Mouse (Mus musculus) thymus, adult 2 months (tissue): ENCODE results near the gene Sh3d21. TPM values are rescaled to one million over a fixed set of nuclear protein-coding genes. Genes with fewer than 3 reads are reported as not detected.
A peak's percentile ranks its signal among the peaks of the same experiment; 100 is the strongest.

Experiments
- DNase-seq: peaks from one replicate; pipeline ENCODE4 v3.0.0; 2021
- H3K27ac ChIP-seq: fragments of 200-500 bp; 2 replicates; pipeline ENCODE4 v1.5.1; 2012; ENCODE audit warnings: low read length, control low read depth; ENCODE audit not compliant: control insufficient read depth, insufficient read depth
- H3K27me3 ChIP-seq: fragments of 200-500 bp; 2 replicates; pipeline ENCODE4 v1.6.1; 2012; ENCODE audit warnings: mild to moderate bottlenecking, low read length, moderate library complexity, mixed read lengths; ENCODE audit not compliant: control insufficient read depth, insufficient read depth
- H3K36me3 ChIP-seq: fragments of 200-500 bp; 2 replicates; pipeline ENCODE4 v1.6.1; 2012; ENCODE audit warnings: mild to moderate bottlenecking, low read length, moderate library complexity; ENCODE audit not compliant: control insufficient read depth, insufficient read depth
- H3K4me1 ChIP-seq: fragments of 200-500 bp; replicated peaks from 2 replicates; pipeline ENCODE4 v1.6.1; 2012; ENCODE audit warnings: low read length; ENCODE audit not compliant: control insufficient read depth, insufficient read depth
- H3K4me3 ChIP-seq: fragments of 200-500 bp; 2 replicates; pipeline ENCODE4 v1.5.1; 2012; ENCODE audit warnings: mild to moderate bottlenecking, low read length, control low read depth, moderate library complexity; ENCODE audit not compliant: control insufficient read depth, insufficient read depth
- CTCF ChIP-seq: fragments of 200-500 bp; IDR thresholded peaks from 2 replicates; pipeline ENCODE4 v1.5.1; 2012; ENCODE audit warnings: mild to moderate bottlenecking, control low read depth, low read length, moderate library complexity, borderline replicate concordance; ENCODE audit not compliant: control insufficient read depth, poor library complexity, insufficient read depth; ENCODE audit errors: extremely low read depth
- POLR2A ChIP-seq: fragments of 200-500 bp; IDR thresholded peaks from 2 replicates; pipeline ENCODE4 v1.6.1; 2012; ENCODE audit warnings: mild to moderate bottlenecking, low read length, control low read depth, moderate library complexity; ENCODE audit not compliant: control insufficient read depth, poor library complexity, insufficient read depth; ENCODE audit errors: extremely low read depth
- WGBS: fragments of 180-500 bp; shearing (Covaris S2); methylation state at CpG from one replicate; pipeline ENCODE4 v1.1.7; 2018; 5-methylcytosine and 5-hydroxymethylcytosine counted together
- polyA plus RNA-seq: library from polyadenylated mRNA; depleted of rRNA; stranded (reverse); fragments of >200 nt; gene quantifications from 2 replicates; pipeline ENCODE4 v1.2.3, GENCODE M21; 2012

Gene Sh3d21
- polyA plus RNA-seq, 1 experiment, result 1.2 TPM

- Histone ChIP-seq H3K36me3 (peaks cover 6% of the 10 kb centered on the region; the same call in 1 of the 2 replicates), H3K27ac (no peak overlapping the region), H3K4me1 (peaks cover 11% of the 10 kb centered on the region), H3K4me3 (no peak overlapping the region), H3K27me3 (no peaks in the 10 kb centered on the region)
- TF ChIP-seq POLR2A (no peak), CTCF (no peak)
- no peak for DNase-seq
- WGBS, result 88% methylated on average over 9 of the region's 9 CpGs
Observed at GRCm38 (mm10) chr4:126161986-126162385, 1.3 kb downstream of the Sh3d21 start.

- H3K4me3 ChIP-seq, result no peak overlapping the region
- no peak for TF ChIP-seq CTCF
- TF ChIP-seq POLR2A, result no peak
- no peak overlapping the region for H3K27ac ChIP-seq
- H3K36me3 ChIP-seq, result peaks cover under 1% of the 10 kb centered on the region; the same call in 1 of the 2 replicates
- whole genome bisulfite sequencing, result 95% methylated on average over 6 of the region's 6 CpGs
- peaks cover 11% of the 10 kb centered on the region for H3K4me1 ChIP-seq
- DNase-seq, result no peak
- H3K27me3 ChIP-seq, result no peaks in the 10 kb centered on the region
Observed at GRCm38 (mm10) chr4:126161456-126161855, 1.8 kb downstream of the Sh3d21 start.

GRCm38 (mm10) chr4:126160981-126161380, 2.3 kb downstream of the Sh3d21 start:
- TF ChIP-seq CTCF, result no peak
- Histone ChIP-seq H3K36me3 (no peaks in the 10 kb centered on the region), H3K27me3 (no peaks in the 10 kb centered on the region), H3K4me1 (peaks cover 11% of the 10 kb centered on the region), H3K4me3 (no peak overlapping the region), H3K27ac (no peak overlapping the region)
- no peak for DNase-seq
- WGBS, result 96% methylated on average over 8 of the region's 8 CpGs

GRCm38 (mm10) chr4:126159455-126159854, 3.8 kb downstream of the Sh3d21 start:
- no peak for TF ChIP-seq CTCF
- TF ChIP-seq POLR2A, result no peak
- no peak overlapping the region for H3K4me3 ChIP-seq

GRCm38 (mm10) chr4:126157562-126157961, 5.7 kb downstream of the Sh3d21 start:
- H3K4me1 ChIP-seq, result peaks cover 4% of the 10 kb centered on the region

More at GRCm38 (mm10) chr4:126159455-126159854, 3.8 kb downstream of the Sh3d21 start:
- no peak for DNase-seq
- H3K27me3 ChIP-seq, result no peaks in the 10 kb centered on the region
- H3K4me1 ChIP-seq, result peaks cover 11% of the 10 kb centered on the region
- no peak overlapping the region for H3K27ac ChIP-seq
- 60% methylated on average over 8 of the region's 8 CpGs for WGBS
- no peaks in the 10 kb centered on the region for H3K36me3 ChIP-seq

GRCm38 (mm10) chr4:126156617-126157016, 6.7 kb downstream of the Sh3d21 start:
- Histone ChIP-seq H3K4me3 (no peak overlapping the region), H3K4me1 (no peaks in the 10 kb centered on the region), H3K27me3 (no peaks in the 10 kb centered on the region), H3K36me3 (no peaks in the 10 kb centered on the region), H3K27ac (no peak overlapping the region)
- WGBS, result 69% methylated on average over 5 of the region's 5 CpGs
- DNase-seq, result peak; percentile 22
- TF ChIP-seq CTCF (peak; percentile 88), POLR2A (no peak)

More at GRCm38 (mm10) chr4:126157562-126157961, 5.7 kb downstream of the Sh3d21 start:
- Histone ChIP-seq H3K27ac (no peak overlapping the region), H3K36me3 (no peaks in the 10 kb centered on the region), H3K27me3 (no peaks in the 10 kb centered on the region), H3K4me3 (no peak overlapping the region)
- DNase-seq, result peak; percentile 28
- 86% methylated on average over 6 of the region's 6 CpGs for WGBS
- TF ChIP-seq POLR2A (no peak), CTCF (no peak)

GRCm38 (mm10) chr4:126155869-126156268, 7.4 kb downstream of the Sh3d21 start:
- Histone ChIP-seq H3K4me3 (no peak overlapping the region), H3K36me3 (no peaks in the 10 kb centered on the region), H3K4me1 (no peaks in the 10 kb centered on the region; the same call in 1 of the 2 replicates), H3K27ac (no peak overlapping the region), H3K27me3 (no peaks in the 10 kb centered on the region)
- TF ChIP-seq CTCF, result no peak
- no peak for TF ChIP-seq POLR2A
- DNase-seq, result no peak
- WGBS, result 77% methylated on average over 2 of the region's 2 CpGs
